Mouse (Mus musculus) cerebellum, adult 11-12 months (tissue): ENCODE measurements around the gene Serpina3i.

ENCODE experiments used
- DNase-seq: peaks from one replicate; pipeline ENCODE4 v3.0.0; 2022

Gene Serpina3i

DNA sequence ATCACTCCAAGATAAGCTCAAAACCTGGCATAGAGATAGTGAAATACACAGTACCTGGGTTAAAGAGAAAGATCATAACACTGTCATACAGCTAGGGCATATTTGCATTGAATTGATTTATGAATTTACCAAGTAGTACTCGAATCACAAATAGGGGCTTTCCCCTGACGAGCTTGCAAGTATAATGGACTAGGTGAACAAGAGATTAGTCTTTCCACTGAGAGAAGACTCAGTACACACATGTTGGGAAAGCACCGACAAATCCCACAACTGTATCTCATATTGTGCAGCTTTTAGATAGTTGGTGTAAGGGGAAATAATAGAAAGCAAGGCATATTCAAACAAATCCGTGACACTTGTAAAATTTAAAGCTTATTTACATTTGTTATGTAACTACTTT, 43.1 kb downstream of the Serpina3i start:
- DNase-seq, result no peak

DNA sequence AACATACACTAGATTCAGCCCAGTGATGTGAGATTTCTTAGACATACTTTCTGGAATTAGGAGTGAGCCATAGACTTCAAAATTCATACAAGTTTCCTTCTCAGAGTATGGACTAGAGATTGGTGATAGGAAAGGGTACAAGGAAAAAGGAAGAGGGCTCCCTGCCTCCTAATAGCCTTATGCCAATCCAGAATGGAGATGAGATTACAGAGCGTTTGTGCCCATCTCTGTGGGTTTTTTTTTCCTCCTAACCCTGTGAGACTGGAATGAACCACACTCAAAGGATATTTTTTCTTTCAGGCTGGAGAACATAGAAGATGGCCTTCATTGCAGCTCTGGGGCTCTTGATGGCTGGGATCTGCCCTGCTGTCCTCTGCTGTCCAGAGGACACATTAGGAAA, 51.3 kb downstream of the Serpina3i start, which contains the start of gene Serpina3j:
Gene Serpina3j (plus strand): TSS at position 301 of the 400 bp plus-strand sequence.
- no peak for DNase-seq
